In genomic region chr5:53104177-53104855, GRCm38 (mm10) we compare ENCODE assay signal across 15 mouse cellular contexts.
A peak's percentile ranks its signal among the peaks of the same experiment; 100 is the strongest.
DNase-seq lines count a peak whose midpoint lies in the region; ATAC-seq lines count a peak whose summit lies in the region.
"Had no signal": no experiment of that assay in that cellular context is flagged by ENCODE, and none has a peak within 500 bp of the region (broad histone marks: within the 10 kb centered on the region; RNA-seq: fewer than 3 reads in every experiment).

No protein-coding gene starts in this region.

- no peaks in the 10 kb centered on the region for H3K27me3 ChIP-seq in intestine, embryonic 16.5 days (replicated peaks; ENCODE audit: control insufficient read depth, insufficient read depth, low read length)
- H3K27me3 ChIP-seq: forebrain, embryonic 12.5 days; heart, embryonic 12.5 days had no signal

- H3K4me2 ChIP-seq in intestine, embryonic 16.5 days (ENCODE audit: low read depth, low read length) = peak overlapping the region; percentile 21
- H3K4me2 ChIP-seq: forebrain, embryonic 12.5 days; heart, embryonic 12.5 days had no signal

- no peaks in the 10 kb centered on the region for H3K9me3 ChIP-seq in intestine, embryonic 16.5 days (ENCODE audit: control insufficient read depth, low read length)
- H3K9me3 ChIP-seq: forebrain, embryonic 12.5 days; heart, embryonic 12.5 days had no signal

- peak; percentile 41 for ATAC-seq in intestine, embryonic 16.5 days
- no peak for ATAC-seq in frontal cortex, adult (ENCODE audit: low TSS enrichment)
- ATAC-seq: midbrain, embryonic 16.5 days had no signal

- H3K27ac ChIP-seq in intestine, embryonic 16.5 days (ENCODE audit: low read length) = peak overlapping the region; percentile 52
- H3K27ac ChIP-seq: forebrain, embryonic 12.5 days; liver, embryonic 14.5 days had no signal

- H3K4me1 ChIP-seq in intestine, embryonic 16.5 days (ENCODE audit: control insufficient read depth, insufficient read depth, low read length) = peaks cover 12% of the 10 kb centered on the region
- H3K4me1 ChIP-seq: forebrain, embryonic 12.5 days; heart, embryonic 12.5 days had no signal

- no peak overlapping the region for H3K4me3 ChIP-seq in intestine, embryonic 16.5 days (ENCODE audit: low read length)
- H3K4me3 ChIP-seq: forebrain, embryonic 12.5 days; heart, embryonic 12.5 days had no signal

- peak; percentile 31 to 37 for DNase-seq in urinary bladder, adult 18-20 months (ENCODE audit: low spot score in 2 of 2)
- no peak for DNase-seq in urinary bladder, postnatal 4 days (ENCODE audit: low spot score in 2 of 2)
- DNase-seq in kidney, postnatal 10 days = peak; percentile 57
- DNase-seq in urinary bladder, postnatal 36 days (ENCODE audit: low spot score in 2 of 2) = peak; percentile 23 to 30
- DNase-seq in heart, postnatal 4 days = no peak
- no peak for DNase-seq in lung, postnatal 14 days
- DNase-seq: gastrocnemius, postnatal 25 days; right cerebral cortex, postnatal 14 days; thymus, postnatal 14 days had no signal

- no peaks in the 10 kb centered on the region for H3K36me3 ChIP-seq in intestine, embryonic 16.5 days (ENCODE audit: control insufficient read depth, insufficient read depth, low read length)
- H3K36me3 ChIP-seq: forebrain, embryonic 12.5 days; heart, embryonic 12.5 days had no signal

- peak overlapping the region; percentile 36; the same call in 1 of the 2 replicates for H3K9ac ChIP-seq in intestine, embryonic 16.5 days (ENCODE audit: low read depth, low read length)
- H3K9ac ChIP-seq: forebrain, embryonic 12.5 days; heart, embryonic 12.5 days; liver, embryonic 14.5 days had no signal

- 64% methylated on average over 13 of the region's 13 CpGs for WGBS in intestine, embryonic 16.5 days

Comparison
In these comparisons a context has a peak if more than half of its experiments do, and no peak if none do; other contexts are left out.
1. DNase-seq: peak in urinary bladder, adult 18-20 months (2 of 2), kidney, postnatal 10 days (single experiment) and urinary bladder, postnatal 36 days (2 of 2); none in urinary bladder, postnatal 4 days (0 of 2), heart, postnatal 4 days (single experiment) and lung, postnatal 14 days (single experiment).